Mouse (Mus musculus): ENCODE measurements at regions not wholly inside any gene's neighbourhood (a gene's known extent, or its start where the extent isn't known, plus 50 kb on each side); places are given as distances from the start of the nearest gene placed in this dataset.
"Not testable (repeated sequence)": the region's sequence is repeated elsewhere in the genome, so short reads cannot be mapped to it uniquely, and the experiment has no call there.

DNA sequence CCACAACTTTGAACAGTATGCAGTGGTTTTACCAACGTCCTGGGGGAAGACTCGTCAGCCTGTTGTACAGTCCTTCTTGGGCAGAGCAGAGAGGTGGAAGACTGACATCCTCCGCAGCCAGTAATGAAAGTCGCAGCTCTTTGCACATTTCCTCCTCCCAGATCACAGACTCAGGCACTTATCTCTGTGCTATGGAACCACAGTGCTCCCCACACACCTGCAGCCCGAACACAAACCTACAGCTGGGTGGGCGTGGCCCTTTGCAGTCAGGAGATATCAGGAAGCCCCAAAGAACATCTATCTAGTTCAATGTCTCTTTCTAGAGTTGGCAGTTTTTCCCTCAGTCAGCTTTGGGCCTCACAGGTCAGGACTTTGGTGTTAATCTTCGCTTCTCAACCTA lies 524.0 kb downstream of the Dad1 start:
- TF ChIP-seq CTCF (IDR thresholded peaks at IDR 0.05; ENCODE audit: insufficient read depth, low read length); POLR2A (IDR thresholded peaks at IDR 0.05; ENCODE audit: borderline replicate concordance, extremely low read depth, low read depth, low read length): not testable (repeated sequence)
